Mouse (Mus musculus) midbrain, embryonic 13.5 days (tissue): ENCODE data around the gene Fam189a1. TPM values are rescaled to one million over a fixed set of nuclear protein-coding genes. Genes with fewer than 3 reads are reported as not detected.
A peak's percentile ranks its signal among the peaks of the same experiment; 100 is the strongest.

Experiments
- ATAC-seq: fragments of 200-750 bp; cut with Nextera tagmentation; 2 replicates; pipeline ENCODE4 v1.8.0; 2017; ENCODE audit warnings: mild to moderate bottlenecking, moderate TSS enrichment, moderate library complexity
- H3K27ac ChIP-seq: fragments of 300-500 bp; sonication (generic); 2 replicates; pipeline ENCODE4 v1.5.1; 2015; ENCODE audit warnings: inconsistent platforms, mild to moderate bottlenecking, moderate library complexity
- H3K27me3 ChIP-seq: fragments of 300-500 bp; sonication (generic); 2 replicates; pipeline ENCODE4 v1.6.1; 2015; ENCODE audit warnings: mild to moderate bottlenecking, inconsistent platforms
- H3K36me3 ChIP-seq: fragments of 300-500 bp; sonication (generic); 2 replicates; pipeline ENCODE4 v1.6.1; 2015; ENCODE audit warnings: mild to moderate bottlenecking, inconsistent platforms
- H3K4me1 ChIP-seq: fragments of 300-500 bp; sonication (generic); replicated peaks from 2 replicates; pipeline ENCODE4 v1.6.1; 2015; ENCODE audit warnings: inconsistent platforms
- H3K4me2 ChIP-seq: fragments of 300-500 bp; sonication (generic); replicated peaks from 2 replicates; pipeline ENCODE4 v1.6.1; 2015; ENCODE audit warnings: moderate library complexity, mild to moderate bottlenecking, inconsistent platforms
- H3K4me3 ChIP-seq: fragments of 300-500 bp; sonication (generic); replicated peaks from 2 replicates; pipeline ENCODE4 v1.5.1; 2015; ENCODE audit warnings: mild to moderate bottlenecking, inconsistent platforms
- H3K9ac ChIP-seq: fragments of 300-500 bp; sonication (generic); replicated peaks from 2 replicates; pipeline ENCODE4 v1.6.1; 2015; ENCODE audit warnings: mild to moderate bottlenecking, inconsistent platforms
- H3K9me3 ChIP-seq: fragments of 300-500 bp; sonication (generic); 2 replicates; pipeline ENCODE4 v1.6.1; 2016; ENCODE audit warnings: mild to moderate bottlenecking, inconsistent platforms
- WGBS: fragments of 180-500 bp; shearing (Covaris S2); methylation state at CpG from one replicate; pipeline ENCODE4 v1.1.7; 2015; 5-methylcytosine and 5-hydroxymethylcytosine counted together
- polyA plus RNA-seq: library from polyadenylated mRNA; unstranded; fragments of >200 nt; fragmentation: Nextera tagmentation; extraction: Ambion mirVana; gene quantifications from 2 replicates; pipeline ENCODE4 v1.2.1, GENCODE M21; 2015

Gene Fam189a1
- polyA plus RNA-seq, 1 experiment from 2014 or later: 5.9 TPM

DNA sequence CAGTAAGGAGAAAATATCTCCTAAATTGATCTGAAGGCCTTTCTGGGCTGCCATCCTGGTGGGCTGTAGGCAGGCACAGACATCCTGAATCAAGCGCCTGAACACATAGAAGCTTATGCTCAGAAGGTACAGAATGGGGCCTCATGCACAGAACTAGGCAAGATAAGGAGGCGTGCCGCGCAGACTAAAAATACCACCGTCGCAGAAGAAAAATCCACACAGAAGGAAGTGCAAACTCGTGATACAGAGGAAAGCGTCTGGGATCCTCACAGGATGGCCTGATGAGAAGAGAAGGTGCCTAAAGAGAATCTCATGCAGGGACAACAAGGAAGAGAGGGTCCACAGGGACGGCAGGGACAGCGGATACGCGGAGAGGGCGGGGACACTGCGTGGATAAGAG, 58.7 kb downstream of the Fam189a1 start:
- Histone ChIP-seq H3K27me3 (no peaks in the 10 kb centered on the region), H3K4me3 (no peak overlapping the region), H3K9me3 (no peaks in the 10 kb centered on the region), H3K4me2 (no peak overlapping the region), H3K4me1 (0 out of 2 replicates have a peak, but pooled peaks cover 6% of the 10 kb centered on the region), H3K36me3 (no peaks in the 10 kb centered on the region), H3K9ac (no peak overlapping the region), H3K27ac (no peak overlapping the region)
- 92% methylated on average over 14 of the region's 14 CpGs for WGBS
- no peak for ATAC-seq

DNA sequence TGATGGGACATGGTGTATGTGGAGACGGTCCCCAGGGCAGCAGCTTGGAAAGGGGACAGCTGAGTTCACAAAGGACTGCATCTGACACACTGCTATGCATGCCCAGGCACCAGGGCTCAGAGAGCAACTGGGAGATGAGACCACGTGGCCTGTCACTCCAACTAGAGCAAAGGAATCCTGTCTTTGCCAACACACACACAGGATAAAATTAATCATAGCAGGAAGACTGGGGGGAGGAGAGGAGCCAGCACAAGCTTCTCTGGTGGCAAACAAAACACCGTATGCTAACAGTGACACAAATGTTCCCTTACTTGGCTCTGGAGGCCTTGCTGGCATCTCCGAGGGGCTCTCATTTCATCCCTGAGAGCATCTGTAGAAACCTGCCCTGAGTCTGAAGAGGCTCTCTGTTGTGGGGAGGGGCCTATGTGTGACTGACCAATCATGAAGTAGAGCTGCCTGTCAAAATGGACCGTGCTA, 60.7 kb downstream of the Fam189a1 start:
- Histone ChIP-seq H3K27me3 (no peaks in the 10 kb centered on the region), H3K9me3 (no peaks in the 10 kb centered on the region), H3K4me1 (0 out of 2 replicates have a peak, but pooled peaks cover 6% of the 10 kb centered on the region), H3K27ac (no peak overlapping the region), H3K36me3 (no peaks in the 10 kb centered on the region), H3K9ac (no peak overlapping the region), H3K4me2 (no peak overlapping the region), H3K4me3 (no peak overlapping the region)
- 0 out of 2 replicates have a peak, but pooled peaks have one; percentile 30 for ATAC-seq
- WGBS: 58% methylated on average over 5 of the region's 5 CpGs

DNA sequence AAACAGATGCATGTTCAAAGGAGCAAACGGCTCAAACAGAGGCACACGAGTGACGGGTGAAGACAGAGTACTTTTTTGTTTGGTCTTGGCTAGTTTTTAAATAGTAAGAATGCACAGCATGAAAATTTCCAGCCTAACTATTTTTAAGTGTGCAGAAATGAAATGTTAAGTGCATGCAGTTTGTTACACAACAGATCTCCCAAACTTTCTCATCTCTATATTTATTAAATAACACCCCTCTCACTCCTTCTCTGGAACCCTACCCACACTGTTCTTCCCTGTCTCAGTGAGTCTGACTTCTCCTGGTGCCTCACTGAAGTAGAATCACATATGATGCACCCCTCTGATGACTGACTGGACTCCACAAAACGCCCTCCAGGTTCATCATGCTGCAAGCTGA, 63.1 kb downstream of the Fam189a1 start:
- no peaks in the 10 kb centered on the region for H3K36me3 ChIP-seq
- ATAC-seq: no peak
- no peaks in the 10 kb centered on the region for H3K27me3 ChIP-seq
- 83% methylated on average over 4 of the region's 4 CpGs for WGBS
- H3K4me3 ChIP-seq: no peak overlapping the region
- H3K4me1 ChIP-seq: 0 out of 2 replicates have a peak, but pooled peaks cover 6% of the 10 kb centered on the region
- no peak overlapping the region for H3K9ac ChIP-seq
- H3K4me2 ChIP-seq: no peak overlapping the region
- no peaks in the 10 kb centered on the region for H3K9me3 ChIP-seq
- H3K27ac ChIP-seq: no peak overlapping the region

DNA sequence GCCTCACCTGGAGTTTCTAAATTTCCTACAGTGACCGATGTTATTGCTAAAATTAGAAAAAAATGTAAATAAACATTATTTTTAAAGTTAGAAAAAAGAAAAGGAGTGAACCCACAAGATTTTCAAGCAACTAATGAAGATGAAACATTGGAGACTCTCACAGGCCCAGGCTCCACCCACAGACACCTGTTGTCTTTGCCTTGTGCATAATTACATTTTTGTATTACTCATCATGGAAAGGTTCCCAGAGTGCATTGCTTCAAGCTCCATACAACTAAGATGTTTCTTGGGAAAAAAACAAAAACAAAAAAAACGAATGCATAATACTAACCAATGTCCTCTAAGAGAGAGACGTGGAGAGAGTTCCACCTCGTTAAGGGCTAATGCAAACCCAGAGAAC, 64.9 kb downstream of the Fam189a1 start:
- Histone ChIP-seq H3K36me3 (no peaks in the 10 kb centered on the region), H3K27ac (no peak overlapping the region), H3K4me3 (no peak overlapping the region), H3K9me3 (no peaks in the 10 kb centered on the region), H3K9ac (no peak overlapping the region), H3K4me1 (0 out of 2 replicates have a peak, but pooled peaks cover 6% of the 10 kb centered on the region), H3K4me2 (no peak overlapping the region), H3K27me3 (no peaks in the 10 kb centered on the region)
- no peak for ATAC-seq
- WGBS: 90% methylated on average over 4 of the region's 4 CpGs

DNA sequence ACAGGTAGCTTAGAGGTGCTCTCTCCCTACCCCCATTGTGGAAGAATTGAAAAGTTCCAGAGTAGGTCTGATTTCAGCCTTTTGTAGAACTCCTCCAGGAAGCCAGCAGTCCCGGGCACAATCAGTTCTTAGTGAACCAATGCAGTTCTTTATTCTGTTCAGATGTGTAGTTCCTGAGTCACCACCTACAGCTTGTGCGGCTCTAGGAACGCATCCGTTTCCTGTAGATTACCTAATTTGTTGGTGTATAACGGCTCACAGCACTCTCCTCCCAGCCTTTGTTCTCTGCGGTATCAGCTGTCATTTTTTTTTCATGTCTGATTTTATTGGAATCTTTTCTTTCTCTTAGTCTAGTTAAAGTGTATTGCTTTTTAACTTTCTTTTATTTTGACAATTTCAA, 70.4 kb downstream of the Fam189a1 start:
- no peaks in the 10 kb centered on the region for H3K36me3 ChIP-seq
- ATAC-seq: no peak
- H3K4me2 ChIP-seq: no peak overlapping the region
- no peak overlapping the region for H3K9ac ChIP-seq
- no peak overlapping the region for H3K27ac ChIP-seq
- WGBS: 80% methylated on average over 6 of the region's 6 CpGs
- H3K4me1 ChIP-seq: peaks cover 7% of the 10 kb centered on the region
- H3K9me3 ChIP-seq: no peaks in the 10 kb centered on the region
- H3K4me3 ChIP-seq: no peak overlapping the region
- H3K27me3 ChIP-seq: no peaks in the 10 kb centered on the region

DNA sequence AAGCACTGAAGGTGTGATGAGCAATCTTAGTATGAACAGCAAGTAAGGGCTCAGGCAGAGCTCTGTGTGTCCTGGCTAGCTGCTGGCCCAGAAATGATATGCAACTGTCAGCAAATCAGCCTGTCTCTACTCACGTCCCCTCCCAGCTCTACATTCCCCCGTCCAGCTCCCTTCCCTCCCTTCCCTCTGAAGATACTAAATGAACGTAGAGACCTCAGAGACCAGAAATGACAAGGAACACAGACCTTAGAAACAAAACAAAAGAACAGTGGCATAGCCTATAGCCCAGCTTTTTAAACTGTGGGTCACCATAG, 73.6 kb downstream of the Fam189a1 start:
- no peaks in the 10 kb centered on the region for H3K27me3 ChIP-seq
- H3K27ac ChIP-seq: no peak overlapping the region
- 0 out of 2 replicates have a peak, but pooled peaks have one; percentile 37 for ATAC-seq
- peaks cover 7% of the 10 kb centered on the region for H3K4me1 ChIP-seq
- H3K9me3 ChIP-seq: no peaks in the 10 kb centered on the region
- H3K36me3 ChIP-seq: no peaks in the 10 kb centered on the region
- no peak overlapping the region for H3K4me3 ChIP-seq
- H3K4me2 ChIP-seq: no peak overlapping the region
- WGBS: 29% methylated on average over 3 of the region's 3 CpGs
- H3K9ac ChIP-seq: no peak overlapping the region

DNA sequence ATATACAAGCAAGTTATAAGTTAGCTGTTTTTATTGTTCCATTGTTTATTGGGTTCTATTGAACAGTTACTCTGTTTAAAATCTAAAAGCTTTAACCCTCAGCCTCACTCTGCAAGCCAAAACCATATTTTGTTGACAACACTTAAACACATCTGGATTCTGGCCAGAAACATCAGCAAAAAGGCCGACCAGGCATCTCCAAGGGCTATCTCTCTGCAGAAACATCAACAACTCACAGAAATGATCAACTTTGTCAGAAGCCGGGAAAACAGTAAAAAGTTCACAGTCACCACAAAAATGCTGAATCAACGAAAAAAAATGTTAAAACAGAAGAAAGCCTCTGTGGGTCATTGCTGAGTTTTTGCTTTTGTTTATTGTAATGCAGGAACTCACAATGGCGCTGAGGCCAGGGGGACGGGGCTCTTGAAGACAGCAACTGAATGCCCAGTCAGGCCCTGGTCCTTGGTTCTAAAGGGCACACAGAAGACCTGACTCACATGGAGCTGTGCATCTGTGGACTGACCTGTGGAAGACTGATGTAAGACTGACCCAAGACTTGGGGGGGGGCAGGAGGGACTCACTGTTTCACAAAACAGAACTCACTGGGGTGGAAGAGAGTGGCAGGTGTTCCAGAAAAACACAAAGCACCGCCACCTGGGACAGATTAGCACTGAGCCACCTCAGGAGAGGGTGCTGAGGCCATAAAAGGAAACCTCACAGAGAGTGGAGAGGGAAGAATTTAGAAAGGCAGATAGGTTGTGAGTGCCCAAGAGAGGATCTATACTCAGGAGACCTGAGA, 74.2 kb downstream of the Fam189a1 start:
- Histone ChIP-seq H3K36me3 (no peaks in the 10 kb centered on the region), H3K4me1 (peaks cover 7% of the 10 kb centered on the region), H3K9me3 (no peaks in the 10 kb centered on the region), H3K27ac (no peak overlapping the region), H3K27me3 (no peaks in the 10 kb centered on the region), H3K4me3 (no peak overlapping the region), H3K4me2 (no peak overlapping the region), H3K9ac (no peak overlapping the region)
- 34% methylated on average over 6 of the region's 6 CpGs for WGBS
- ATAC-seq: 0 out of 2 replicates have a peak, but pooled peaks have one; percentile 20

DNA sequence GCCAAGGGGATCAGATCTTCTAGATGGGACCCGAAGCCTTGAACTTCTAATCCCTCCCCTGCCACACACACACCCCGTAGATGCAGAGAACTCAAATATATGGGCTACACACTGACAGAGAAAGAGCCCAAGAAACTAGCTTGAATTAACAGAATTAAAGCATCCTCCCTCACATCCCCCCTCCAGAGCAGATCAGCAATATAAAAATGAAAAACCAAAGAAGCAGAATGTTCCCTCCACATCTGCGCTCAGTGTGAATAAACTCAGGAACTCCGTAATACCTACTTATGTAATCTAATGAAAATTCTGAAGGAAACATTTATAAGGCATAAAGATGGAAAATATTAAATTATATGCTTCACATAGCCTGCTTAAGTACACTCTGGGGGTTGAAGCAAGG, 80.2 kb downstream of the Fam189a1 start:
- no peak overlapping the region for H3K9ac ChIP-seq
- peaks cover 2% of the 10 kb centered on the region; the same call in 1 of the 2 replicates for H3K9me3 ChIP-seq
- no peak overlapping the region for H3K4me3 ChIP-seq
- no peak for ATAC-seq
- H3K36me3 ChIP-seq: no peaks in the 10 kb centered on the region
- no peak overlapping the region for H3K27ac ChIP-seq
- 88% methylated on average over 4 of the region's 4 CpGs for WGBS
- no peaks in the 10 kb centered on the region for H3K27me3 ChIP-seq
- peaks cover 4% of the 10 kb centered on the region; the same call in 1 of the 2 replicates for H3K4me1 ChIP-seq
- no peak overlapping the region for H3K4me2 ChIP-seq

DNA sequence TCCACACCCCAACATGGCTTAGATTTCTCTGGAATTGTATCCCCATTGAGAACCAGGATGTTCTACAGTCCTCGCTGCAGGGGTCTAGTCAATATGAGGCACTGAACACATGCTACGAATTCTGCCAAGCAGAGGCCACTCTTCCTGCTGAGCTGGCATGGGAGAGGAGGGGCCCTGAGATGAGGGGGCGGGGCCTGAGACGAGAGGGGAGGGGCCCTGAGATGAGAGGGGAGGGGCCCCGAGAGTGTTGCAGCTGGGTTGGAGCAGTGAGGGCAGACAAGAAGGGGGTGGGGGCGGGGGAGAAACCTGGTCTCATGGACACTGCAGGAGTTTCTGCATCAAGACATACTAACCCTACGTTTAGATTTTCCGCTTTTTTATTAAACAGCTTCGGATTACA, 82.2 kb downstream of the Fam189a1 start:
- Histone ChIP-seq H3K27me3 (no peaks in the 10 kb centered on the region), H3K9ac (no peak overlapping the region), H3K9me3 (peaks cover 5% of the 10 kb centered on the region; the same call in 1 of the 2 replicates), H3K4me3 (no peak overlapping the region), H3K27ac (no peak overlapping the region), H3K36me3 (no peaks in the 10 kb centered on the region), H3K4me1 (peaks cover 4% of the 10 kb centered on the region; the same call in 1 of the 2 replicates), H3K4me2 (no peak overlapping the region)
- 41% methylated on average over 9 of the region's 9 CpGs for WGBS
- ATAC-seq: peak; percentile 37; the same call in 1 of the 2 replicates

DNA sequence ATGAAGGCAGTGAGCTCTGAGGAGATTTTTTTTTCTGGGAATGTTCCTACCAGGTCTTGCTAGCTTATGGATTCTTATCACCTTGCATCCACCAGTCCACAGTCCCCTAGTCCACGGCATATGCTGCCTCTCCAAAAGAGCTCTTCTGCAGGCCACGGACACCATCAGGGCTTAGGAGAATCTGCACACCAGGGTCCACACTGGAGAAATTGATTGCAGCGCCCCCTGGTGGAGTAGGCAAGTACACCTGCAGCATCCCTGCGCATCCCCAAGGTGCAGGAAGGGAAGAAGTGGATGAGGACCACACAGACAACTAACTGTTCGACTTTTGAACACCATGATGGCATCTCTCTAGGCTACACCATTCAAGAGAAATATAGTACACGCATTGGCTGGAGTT, 82.8 kb downstream of the Fam189a1 start:
- no peaks in the 10 kb centered on the region for H3K27me3 ChIP-seq
- H3K4me3 ChIP-seq: no peak overlapping the region
- no peak overlapping the region for H3K9ac ChIP-seq
- peaks cover 5% of the 10 kb centered on the region; the same call in 1 of the 2 replicates for H3K9me3 ChIP-seq
- peak; percentile 77 for ATAC-seq
- H3K4me2 ChIP-seq: no peak overlapping the region
- 25% methylated on average over 6 of the region's 6 CpGs for WGBS
- H3K4me1 ChIP-seq: peaks cover 4% of the 10 kb centered on the region; the same call in 1 of the 2 replicates
- no peak overlapping the region for H3K27ac ChIP-seq
- no peaks in the 10 kb centered on the region for H3K36me3 ChIP-seq

DNA sequence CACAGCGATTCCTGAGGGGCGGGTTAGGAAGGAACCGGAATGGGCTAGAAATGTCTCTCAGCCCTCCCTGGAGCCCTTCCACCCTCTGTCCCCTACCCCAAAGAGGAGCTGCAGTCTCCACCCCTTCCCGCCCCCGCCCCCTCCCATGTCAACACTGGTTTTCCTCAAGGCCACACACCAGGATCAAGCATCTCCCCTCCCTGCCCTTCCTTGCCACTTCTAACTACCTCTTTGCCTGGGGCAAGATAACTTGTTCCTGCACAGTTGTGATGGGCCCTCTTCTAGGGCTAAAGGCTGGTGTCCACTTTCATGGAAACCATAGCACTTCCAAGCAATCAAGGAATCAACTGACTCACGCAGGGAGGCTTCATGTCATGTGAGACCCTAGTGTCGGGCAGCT, 90.2 kb downstream of the Fam189a1 start:
- no peaks in the 10 kb centered on the region for H3K27me3 ChIP-seq
- no peak overlapping the region for H3K27ac ChIP-seq
- no peak for ATAC-seq
- peaks cover 4% of the 10 kb centered on the region; the same call in 1 of the 2 replicates for H3K9me3 ChIP-seq
- WGBS: 86% methylated on average over 7 of the region's 7 CpGs
- H3K9ac ChIP-seq: no peak overlapping the region
- no peak overlapping the region for H3K4me2 ChIP-seq
- no peaks in the 10 kb centered on the region for H3K36me3 ChIP-seq
- peaks cover 7% of the 10 kb centered on the region for H3K4me1 ChIP-seq
- H3K4me3 ChIP-seq: no peak overlapping the region

DNA sequence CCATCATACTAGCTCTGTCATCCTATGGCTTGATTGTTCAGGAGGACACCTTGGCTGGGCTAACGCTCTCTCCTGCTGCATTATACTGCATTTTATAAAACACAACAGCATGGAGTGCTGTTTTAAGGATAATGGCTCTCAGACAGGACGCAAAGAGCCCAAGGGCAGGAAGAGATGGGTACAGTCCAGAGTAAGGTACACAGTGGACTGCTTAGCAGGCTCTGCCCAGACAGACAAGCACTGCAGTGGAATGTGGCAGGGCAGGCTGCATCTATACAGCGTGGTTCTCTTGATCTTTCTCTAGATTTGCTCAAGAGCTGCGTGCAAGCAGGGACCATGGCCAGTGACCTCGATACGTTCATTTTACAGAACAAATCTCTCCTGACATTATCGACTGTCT, 90.9 kb downstream of the Fam189a1 start:
- Histone ChIP-seq H3K4me1 (peaks cover 7% of the 10 kb centered on the region), H3K4me3 (no peak overlapping the region), H3K36me3 (no peaks in the 10 kb centered on the region), H3K27ac (peak overlapping the region; percentile 7; the same call in 1 of the 2 replicates), H3K27me3 (no peaks in the 10 kb centered on the region), H3K9ac (no peak overlapping the region), H3K4me2 (no peak overlapping the region), H3K9me3 (no peaks in the 10 kb centered on the region)
- 81% methylated on average over 7 of the region's 7 CpGs for WGBS
- ATAC-seq: peak; percentile 53; the same call in 1 of the 2 replicates
